Mouse (Mus musculus): ENCODE measurements around the gene Mpz. TPM values are rescaled to one million over a fixed set of nuclear protein-coding genes. Genes with fewer than 3 reads are reported as not detected.

Gene Mpz
- polyA plus RNA-seq, 1 experiment from 2014 or later = 1.1 TPM

DNA sequence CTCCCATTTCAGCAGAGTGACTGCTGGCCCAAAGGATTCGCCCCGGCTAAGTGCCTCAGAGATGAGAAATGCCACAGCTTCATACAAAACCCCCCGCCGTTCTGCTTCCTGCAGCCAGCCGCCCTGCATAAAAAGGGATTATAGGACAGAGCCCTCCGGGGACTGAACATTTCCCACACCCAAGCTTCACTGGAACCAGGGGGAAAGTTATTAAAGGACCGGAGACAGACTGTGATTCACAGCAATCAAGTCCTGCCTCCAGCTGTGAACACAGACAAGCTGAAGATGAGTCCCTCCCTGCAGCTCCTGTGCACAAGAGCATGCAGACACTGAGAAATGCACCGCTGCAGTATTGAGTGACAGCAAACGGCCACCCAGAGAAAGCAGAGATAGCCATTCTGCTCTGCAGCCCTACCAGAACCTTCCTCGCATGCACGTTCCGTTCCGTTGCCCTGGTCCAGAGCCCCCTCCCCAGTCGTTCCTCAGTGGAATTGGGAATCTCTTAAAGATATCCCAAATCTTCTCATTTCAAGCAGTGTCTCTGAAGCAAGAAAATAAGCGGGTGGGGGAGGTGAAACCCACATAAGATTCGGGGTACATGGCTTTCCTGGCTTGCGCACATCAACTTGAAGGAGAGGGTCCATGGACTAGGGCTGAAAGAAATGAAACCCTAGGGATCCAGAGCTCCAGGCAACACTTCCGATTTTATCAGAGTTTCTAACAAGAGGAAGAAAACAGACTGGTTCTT is 42.8 kb downstream of the Mpz start:
- ATAC-seq = no peak
- 9% methylated on average over 18 of the region's 18 CpGs for WGBS
- peaks cover 39% of the 10 kb centered on the region for H3K4me1 ChIP-seq (replicated peaks)
- no peaks in the 10 kb centered on the region for H3K36me3 ChIP-seq
- H3K9ac ChIP-seq = no peak overlapping the region
- no peak overlapping the region for H3K27ac ChIP-seq
- H3K27me3 ChIP-seq (replicated peaks) = peaks cover 17% of the 10 kb centered on the region
- no peaks in the 10 kb centered on the region for H3K9me3 ChIP-seq
- peak overlapping the region; percentile 20 for H3K4me3 ChIP-seq (replicated peaks)
- H3K4me2 ChIP-seq (replicated peaks) = peak overlapping the region; percentile 51

DNA sequence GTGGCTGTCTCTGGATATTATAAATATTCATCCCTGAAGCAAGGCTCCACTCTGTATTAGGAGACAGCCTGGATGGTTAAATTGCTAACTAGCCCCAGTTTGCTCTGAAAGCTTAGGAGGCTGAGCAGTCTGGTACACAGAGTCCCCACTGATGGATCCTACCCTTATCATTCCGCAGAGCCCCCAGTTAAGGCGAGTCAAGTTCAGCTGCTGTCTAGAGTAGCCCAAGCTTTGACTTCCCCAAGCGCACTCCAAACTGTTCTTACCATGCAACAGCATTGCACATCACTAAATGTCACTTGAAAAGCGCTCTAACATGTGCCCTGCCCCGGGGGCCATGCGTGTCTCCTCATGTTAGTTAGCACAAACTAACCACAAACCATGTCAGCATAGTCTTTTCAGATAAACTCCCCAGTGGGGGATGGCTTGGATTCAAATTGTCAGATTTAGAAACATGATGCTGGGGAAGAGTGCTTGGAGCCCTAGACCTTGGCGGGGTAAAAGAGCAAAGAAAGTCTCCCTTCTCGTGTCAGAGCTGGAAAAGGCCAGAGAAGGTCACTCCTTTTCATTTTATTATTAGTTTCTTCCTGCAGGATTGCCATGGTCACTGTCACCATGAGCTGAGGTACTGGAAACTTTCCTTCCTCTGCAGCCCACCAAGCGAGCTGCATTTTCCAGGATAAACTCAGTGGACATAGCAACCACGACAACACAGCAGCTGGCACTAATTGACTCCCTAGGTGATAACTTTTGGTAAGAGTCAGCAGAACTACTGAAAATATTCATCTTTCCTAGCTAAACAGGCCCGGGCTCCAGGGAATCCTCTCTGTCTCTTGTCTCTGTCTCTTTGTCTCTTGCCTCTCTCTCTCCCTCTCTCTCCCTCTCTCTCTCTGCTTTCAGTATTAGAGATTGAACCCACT is 43.7 kb downstream of the Mpz start:
- Histone ChIP-seq H3K27me3 (replicated peaks) (peaks cover 17% of the 10 kb centered on the region), H3K36me3 (no peaks in the 10 kb centered on the region), H3K4me2 (replicated peaks) (peak overlapping the region; percentile 51), H3K27ac (no peak overlapping the region), H3K9me3 (no peaks in the 10 kb centered on the region), H3K9ac (no peak overlapping the region), H3K4me3 (replicated peaks) (no peak overlapping the region), H3K4me1 (replicated peaks) (peaks cover 33% of the 10 kb centered on the region)
- no peak for ATAC-seq
- 35% methylated on average over 11 of the region's 11 CpGs for WGBS

DNA sequence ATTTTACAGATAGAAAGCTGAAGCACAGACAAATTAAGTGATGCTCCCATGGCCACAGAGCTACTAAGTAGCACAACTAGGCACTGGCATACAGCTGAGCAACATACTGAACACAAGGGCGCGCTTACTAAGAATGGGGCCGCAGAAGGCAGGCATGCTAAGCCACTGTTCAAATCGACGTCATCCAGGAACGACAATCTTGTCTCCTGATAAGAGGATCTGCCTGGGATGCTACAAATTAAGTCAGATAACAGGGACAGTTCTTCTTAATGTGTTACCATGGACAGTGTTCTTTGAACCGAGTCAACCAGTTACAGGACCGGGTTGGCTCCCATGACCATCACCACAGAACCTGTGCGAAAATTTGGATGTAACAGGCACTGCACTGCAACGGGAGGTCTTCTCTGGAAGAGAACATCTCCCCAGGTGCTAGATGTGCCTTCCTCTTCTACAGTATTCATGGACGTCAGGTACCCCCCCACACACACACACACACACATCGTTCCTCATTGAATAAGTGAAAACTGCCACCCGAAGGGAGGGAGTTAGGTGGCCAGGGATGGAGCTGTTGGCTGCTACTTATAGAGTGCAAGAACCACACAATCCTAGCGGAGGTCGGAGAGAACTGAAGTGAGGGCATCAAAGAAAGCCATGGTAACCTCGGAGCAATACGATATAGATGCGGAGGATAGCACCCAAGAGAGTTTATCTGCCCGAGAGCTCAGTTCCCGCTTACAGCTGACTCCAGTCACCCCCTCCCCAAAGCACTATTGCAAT is 44.7 kb downstream of the Mpz start:
- Histone ChIP-seq H3K4me1 (replicated peaks) (peaks cover 26% of the 10 kb centered on the region), H3K27me3 (replicated peaks) (peaks cover 17% of the 10 kb centered on the region), H3K36me3 (no peaks in the 10 kb centered on the region), H3K27ac (no peak overlapping the region), H3K9me3 (no peaks in the 10 kb centered on the region), H3K4me2 (replicated peaks) (peak overlapping the region; percentile 98), H3K9ac (peak overlapping the region; percentile 48), H3K4me3 (replicated peaks) (peak overlapping the region; percentile 54)
- no peak for ATAC-seq
- 15% methylated on average over 20 of the region's 20 CpGs for WGBS

DNA sequence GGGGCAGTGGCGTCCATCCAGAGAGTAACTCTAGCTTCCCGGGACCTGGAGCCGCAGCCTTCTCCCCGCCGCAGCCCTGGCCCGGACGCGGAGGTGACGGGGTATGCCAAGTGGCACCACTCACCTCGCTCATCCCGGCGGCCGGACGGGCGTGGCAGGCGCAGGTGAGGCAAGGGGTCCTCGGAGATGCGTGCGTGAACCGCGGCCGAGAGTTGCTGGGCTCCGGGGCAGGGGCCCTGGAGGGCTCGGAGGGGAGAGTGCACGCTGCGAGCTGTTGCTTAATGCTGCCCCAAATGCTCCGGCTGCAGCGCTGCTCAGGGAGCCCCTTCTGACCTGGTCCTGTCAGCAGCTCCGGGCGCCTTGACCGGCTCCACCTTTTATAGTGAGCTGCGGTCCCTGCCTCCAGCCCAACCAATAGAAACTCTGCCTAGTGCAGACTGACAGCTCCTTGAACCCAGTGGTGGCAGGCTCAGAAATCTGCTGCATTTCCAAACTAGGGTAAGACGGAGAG is 45.4 kb downstream of the Mpz start, which contains the start of gene Pcp4l1:
Pcp4l1 (minus strand) TSS at position 382 of the 511 bp plus-strand sequence.
- under 1% methylated on average over 33 of the region's 33 CpGs for WGBS
- peak within 1 kb of the TSS; percentile 54 for H3K4me3 ChIP-seq (replicated peaks)
- H3K9ac ChIP-seq = peak within 1 kb of the TSS; percentile 48
- peak within 1 kb of the TSS; percentile 98 for H3K4me2 ChIP-seq (replicated peaks)
- peaks cover 17% of the 10 kb centered on the region for H3K27me3 ChIP-seq (replicated peaks)
- no peak within 1 kb of the TSS for H3K27ac ChIP-seq
- H3K9me3 ChIP-seq = no peaks in the 10 kb centered on the region
- H3K4me1 ChIP-seq (replicated peaks) = peaks cover 26% of the 10 kb centered on the region
- peak; percentile 83 for ATAC-seq
- H3K36me3 ChIP-seq = no peaks in the 10 kb centered on the region

DNA sequence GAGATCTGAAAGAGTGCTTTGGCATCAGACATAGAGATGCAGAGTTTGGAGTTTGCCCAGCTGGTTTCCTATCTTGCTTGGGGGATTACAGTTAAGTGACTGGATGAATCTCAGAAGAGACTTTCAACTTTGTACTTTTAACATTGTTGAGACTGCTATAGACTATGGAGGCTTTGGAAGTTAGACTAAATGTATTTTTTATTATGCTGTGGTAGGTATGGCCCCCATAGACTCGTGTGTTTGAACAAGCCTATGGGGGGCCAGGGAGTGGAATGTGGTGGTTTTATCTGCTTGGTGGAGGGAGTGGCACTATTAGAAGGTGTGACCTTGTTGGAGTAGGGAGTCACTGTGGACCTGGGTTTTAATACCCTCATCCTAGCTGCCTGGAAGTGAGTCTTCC is 49.0 kb downstream of the Mpz start:
- WGBS = 38% methylated on average over 1 of the region's 1 CpGs
- Histone ChIP-seq H3K36me3 (no peaks in the 10 kb centered on the region), H3K4me1 (replicated peaks) (peaks cover 12% of the 10 kb centered on the region), H3K9me3 (no peaks in the 10 kb centered on the region), H3K4me2 (replicated peaks) (no peak overlapping the region), H3K9ac (no peak overlapping the region), H3K27me3 (replicated peaks) (peaks cover 12% of the 10 kb centered on the region), H3K27ac (no peak overlapping the region), H3K4me3 (replicated peaks) (no peak overlapping the region)
- ATAC-seq = peak; percentile 42; the same call in 1 of the 2 replicates

DNA sequence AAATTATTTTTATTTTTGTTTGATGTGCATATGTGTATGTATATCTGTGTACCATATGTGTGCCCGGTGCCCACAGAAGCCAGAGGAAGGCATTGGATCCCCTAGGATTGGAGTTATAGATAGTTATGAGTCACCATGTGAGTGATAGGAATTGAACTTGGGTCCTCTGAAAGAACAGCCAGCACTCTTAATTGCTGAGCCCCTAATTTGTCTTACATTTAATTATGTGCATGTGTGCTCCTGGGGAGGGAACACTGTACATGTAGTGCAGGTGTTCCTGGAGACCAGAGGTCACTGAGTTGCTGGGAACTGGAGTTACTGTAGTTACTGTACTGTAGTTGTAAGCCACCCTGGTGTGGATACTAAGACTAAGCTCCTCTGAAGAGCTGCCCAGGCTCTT is 50.3 kb downstream of the Mpz start:
- Histone ChIP-seq H3K9me3 (no peaks in the 10 kb centered on the region), H3K4me2 (replicated peaks) (no peak overlapping the region), H3K27me3 (replicated peaks) (peaks cover 6% of the 10 kb centered on the region), H3K36me3 (no peaks in the 10 kb centered on the region), H3K4me3 (replicated peaks) (no peak overlapping the region), H3K9ac (no peak overlapping the region), H3K4me1 (replicated peaks) (peaks cover 6% of the 10 kb centered on the region), H3K27ac (no peak overlapping the region)
- no peak for ATAC-seq
- WGBS = 93% methylated on average over 1 of the region's 1 CpGs

DNA sequence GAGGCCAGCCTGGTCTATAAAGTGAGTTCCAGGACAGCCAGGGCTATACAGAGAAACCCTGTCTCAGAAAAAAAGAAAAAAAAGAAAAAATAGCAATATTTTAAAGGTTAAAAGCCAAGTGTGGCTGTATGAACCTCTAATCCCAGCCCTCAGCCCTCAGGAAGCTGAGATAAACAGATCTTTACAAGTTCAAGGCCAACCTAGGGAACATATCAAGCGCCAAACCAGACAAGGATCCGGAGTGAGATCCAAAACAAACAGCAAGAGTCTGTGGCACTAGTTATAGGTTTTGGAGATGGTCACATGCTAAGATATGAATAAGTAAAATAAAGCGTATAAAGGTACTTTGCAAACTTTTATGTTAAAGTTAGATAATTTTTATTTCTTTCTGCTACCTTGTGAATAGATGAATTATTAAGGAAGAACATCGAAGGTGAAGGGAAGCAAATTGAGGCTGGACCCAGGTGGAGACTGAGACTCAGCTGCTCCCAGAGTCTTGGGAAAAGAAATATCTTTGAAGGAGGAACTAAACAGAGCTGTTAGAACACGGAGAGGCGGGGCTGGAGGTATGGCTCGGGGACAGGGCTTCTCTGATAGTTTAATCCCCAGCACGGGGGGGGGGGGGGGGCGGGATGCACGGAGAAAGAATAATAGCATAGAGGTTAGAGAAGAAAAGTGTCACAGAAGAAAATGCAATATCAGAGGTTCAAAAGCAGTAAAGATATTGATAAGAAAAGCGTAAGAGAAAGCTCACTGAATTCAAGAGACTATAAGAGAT is 53.1 kb downstream of the Mpz start:
- no peak overlapping the region for H3K9ac ChIP-seq
- no peak; the same call in 1 of the 2 replicates for ATAC-seq

DNA sequence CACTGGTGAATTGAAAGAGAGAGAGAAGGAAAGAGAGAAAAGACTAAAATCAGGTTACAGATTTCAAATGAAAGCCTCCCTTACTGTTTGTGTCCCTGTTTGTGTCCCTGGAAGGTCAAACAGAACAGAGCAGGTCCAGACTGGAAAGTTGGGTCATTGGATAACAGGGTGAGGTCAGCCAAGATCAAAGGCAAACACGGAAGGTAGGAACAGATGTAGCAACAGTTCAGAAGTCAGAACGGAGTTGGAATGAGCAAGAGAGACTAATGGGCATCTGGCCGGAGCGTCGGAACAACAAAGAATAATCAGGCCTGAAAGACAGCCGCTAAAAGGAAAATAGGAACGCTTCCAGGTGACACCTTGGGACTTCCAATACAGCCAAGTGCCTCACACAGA is 53.7 kb downstream of the Mpz start:
- WGBS = 59% methylated on average over 7 of the region's 7 CpGs
- Histone ChIP-seq H3K4me2 (replicated peaks) (no peak overlapping the region), H3K27ac (no peak overlapping the region), H3K4me1 (replicated peaks) (no peaks in the 10 kb centered on the region), H3K27me3 (replicated peaks) (no peaks in the 10 kb centered on the region), H3K9me3 (no peaks in the 10 kb centered on the region), H3K9ac (no peak overlapping the region), H3K36me3 (no peaks in the 10 kb centered on the region), H3K4me3 (replicated peaks) (no peak overlapping the region)
- ATAC-seq = peak; percentile 61; the same call in 1 of the 2 replicates

More for the DNA sequence above, 53.1 kb downstream of the Mpz start:
- WGBS = 51% methylated on average over 11 of the region's 11 CpGs
- Histone ChIP-seq H3K27me3 (replicated peaks) (no peaks in the 10 kb centered on the region), H3K27ac (no peak overlapping the region), H3K9me3 (no peaks in the 10 kb centered on the region), H3K4me3 (replicated peaks) (no peak overlapping the region), H3K4me1 (replicated peaks) (no peaks in the 10 kb centered on the region), H3K4me2 (replicated peaks) (no peak overlapping the region), H3K36me3 (no peaks in the 10 kb centered on the region)

DNA sequence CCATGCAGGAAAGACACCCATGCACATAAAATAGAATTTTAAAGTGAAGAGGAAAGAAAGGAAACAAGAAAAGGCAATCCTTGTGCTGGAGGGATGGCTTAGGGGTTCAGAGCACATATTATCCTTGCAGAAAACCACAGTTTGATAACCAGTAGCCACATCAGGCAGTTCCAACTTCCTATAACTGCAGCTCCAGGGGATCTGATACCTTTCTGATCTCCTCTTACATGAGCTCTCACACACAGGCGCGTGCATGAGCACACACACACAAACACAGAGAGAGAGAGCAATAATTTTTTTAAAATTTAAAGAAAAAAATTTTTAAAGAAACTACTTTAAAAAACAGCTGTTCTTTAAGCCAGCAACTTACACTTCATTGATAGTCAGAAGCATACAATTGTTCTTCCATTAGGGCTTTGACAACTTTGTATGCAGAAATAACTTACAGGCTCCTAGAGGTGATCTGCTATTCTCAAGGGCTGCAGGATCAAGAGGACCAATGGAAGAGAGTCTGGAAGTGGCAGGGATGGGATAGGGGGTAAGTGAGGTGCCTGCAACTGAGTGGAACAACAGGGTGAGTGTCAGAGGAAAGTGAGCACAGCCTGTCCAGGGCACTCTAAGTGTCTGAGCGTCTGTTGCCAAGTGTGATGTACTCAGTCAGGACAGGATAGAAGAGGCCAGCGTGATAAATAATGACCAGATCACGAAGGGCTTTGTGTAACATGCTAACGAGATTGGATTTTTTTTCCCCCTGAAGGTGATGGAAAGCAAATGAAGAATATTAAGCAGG is 55.4 kb downstream of the Mpz start:
- Histone ChIP-seq H3K4me2 (replicated peaks) (no peak overlapping the region), H3K36me3 (no peaks in the 10 kb centered on the region), H3K4me3 (replicated peaks) (no peak overlapping the region), H3K4me1 (replicated peaks) (no peaks in the 10 kb centered on the region), H3K27me3 (replicated peaks) (no peaks in the 10 kb centered on the region), H3K9ac (no peak overlapping the region), H3K27ac (no peak overlapping the region), H3K9me3 (no peaks in the 10 kb centered on the region)
- WGBS = 76% methylated on average over 6 of the region's 6 CpGs
- no peak for ATAC-seq

DNA sequence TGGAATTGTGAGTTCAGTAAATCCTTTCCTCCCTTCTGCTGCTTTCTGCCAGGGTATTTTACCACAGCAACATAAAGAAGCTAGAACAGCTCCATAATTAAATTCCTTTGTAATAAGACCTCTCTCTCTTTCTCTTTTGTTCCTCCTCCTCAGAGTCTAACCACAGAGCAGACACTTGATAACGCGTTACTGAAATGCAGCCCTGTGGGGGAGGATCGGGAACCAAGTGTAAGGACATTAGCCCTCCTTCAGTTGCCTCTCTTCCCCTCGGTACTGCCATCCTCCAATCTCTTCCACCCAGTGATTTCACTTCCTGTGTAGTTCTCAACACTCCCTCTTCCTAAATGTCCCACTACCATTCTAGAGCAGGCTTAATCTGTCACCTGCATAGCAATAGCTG is 58.9 kb downstream of the Mpz start:
- no peaks in the 10 kb centered on the region for H3K4me1 ChIP-seq (replicated peaks)
- H3K27ac ChIP-seq = no peak overlapping the region
- no peak for ATAC-seq
- H3K4me3 ChIP-seq (replicated peaks) = no peak overlapping the region
- no peaks in the 10 kb centered on the region for H3K27me3 ChIP-seq (replicated peaks)
- H3K36me3 ChIP-seq = no peaks in the 10 kb centered on the region
- no peak overlapping the region for H3K9ac ChIP-seq
- no peak overlapping the region for H3K4me2 ChIP-seq (replicated peaks)
- no peaks in the 10 kb centered on the region for H3K9me3 ChIP-seq
- 32% methylated on average over 4 of the region's 4 CpGs for WGBS
